Mouse (Mus musculus): ENCODE results near the gene Capn2. TPM values are rescaled to one million over a fixed set of nuclear protein-coding genes. Genes with fewer than 3 reads are reported as not detected.

The Capn2 gene
- polyA plus RNA-seq, 1 experiment = 132 TPM

GRCm38 (mm10) chr1:182452473-182452872 lies 64.9 kb downstream of the Capn2 start:
- Histone ChIP-seq H3K4me1 (ENCODE audit: control insufficient read depth, insufficient read depth, low read length) (no peaks in the 10 kb centered on the region), H3K4me3 (ENCODE audit: insufficient read depth, low read length) (no peak overlapping the region), H3K27ac (ENCODE audit: insufficient read depth, low read depth, low read length) (no peak overlapping the region)
- TF ChIP-seq CTCF (IDR thresholded peaks at IDR 0.05; ENCODE audit: low read depth, low read length) = no peak
- no peak for TF ChIP-seq POLR2A (IDR thresholded peaks at IDR 0.05; ENCODE audit: borderline replicate concordance, low read depth, low read length)

- H3K4me1 ChIP-seq (ENCODE audit: control insufficient read depth, insufficient read depth, low read length) = no peaks in the 10 kb centered on the region
- H3K27ac ChIP-seq (ENCODE audit: insufficient read depth, low read depth, low read length) = no peak overlapping the region
- TF ChIP-seq CTCF (IDR thresholded peaks at IDR 0.05; ENCODE audit: low read depth, low read length) = no peak
- TF ChIP-seq POLR2A (IDR thresholded peaks at IDR 0.05; ENCODE audit: borderline replicate concordance, low read depth, low read length) = no peak
- H3K4me3 ChIP-seq (ENCODE audit: insufficient read depth, low read length) = no peak overlapping the region
Measured at GRCm38 (mm10) chr1:182448276-182449035, 69.0 kb downstream of the Capn2 start.

DNA sequence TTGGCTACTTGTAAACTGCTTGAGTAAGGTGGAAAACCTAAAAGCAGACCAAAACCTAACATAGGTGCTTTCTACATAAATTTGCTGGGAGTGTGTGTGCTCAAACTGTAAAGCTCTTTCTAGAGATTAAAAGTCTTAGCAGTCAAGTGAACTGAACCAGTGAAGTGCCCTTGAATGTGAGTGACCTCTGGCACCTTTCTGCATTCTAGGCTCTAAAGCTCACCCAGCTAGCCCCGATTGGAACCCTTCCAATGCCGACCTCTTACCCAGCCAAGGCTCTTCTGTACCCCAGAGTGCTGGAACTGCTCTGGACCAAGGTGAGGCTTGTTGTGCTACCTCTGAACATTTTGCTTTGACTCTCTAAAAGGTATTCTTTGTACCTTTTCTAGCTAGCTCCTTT lies 73.3 kb downstream of the Capn2 start:
- no peak overlapping the region for H3K4me3 ChIP-seq (ENCODE audit: insufficient read depth, low read length)
- no peak overlapping the region for H3K27ac ChIP-seq (ENCODE audit: insufficient read depth, low read depth, low read length)
- TF ChIP-seq CTCF (IDR thresholded peaks at IDR 0.05; ENCODE audit: low read depth, low read length) (no peak), POLR2A (IDR thresholded peaks at IDR 0.05; ENCODE audit: borderline replicate concordance, low read depth, low read length) (no peak)
- no peaks in the 10 kb centered on the region for H3K4me1 ChIP-seq (ENCODE audit: control insufficient read depth, insufficient read depth, low read length)

- TF ChIP-seq CTCF (IDR thresholded peaks at IDR 0.05; ENCODE audit: low read depth, low read length) = no peak
- no peak for TF ChIP-seq POLR2A (IDR thresholded peaks at IDR 0.05; ENCODE audit: borderline replicate concordance, low read depth, low read length)
- Histone ChIP-seq H3K4me1 (ENCODE audit: control insufficient read depth, insufficient read depth, low read length) (no peaks in the 10 kb centered on the region), H3K4me3 (ENCODE audit: insufficient read depth, low read length) (no peak overlapping the region), H3K27ac (ENCODE audit: insufficient read depth, low read depth, low read length) (no peak overlapping the region)
Measured at GRCm38 (mm10) chr1:182441791-182442473, 75.5 kb downstream of the Capn2 start.

- H3K4me1 ChIP-seq (ENCODE audit: control insufficient read depth, insufficient read depth, low read length) = no peaks in the 10 kb centered on the region
- TF ChIP-seq POLR2A (IDR thresholded peaks at IDR 0.05; ENCODE audit: borderline replicate concordance, low read depth, low read length) (no peak), CTCF (IDR thresholded peaks at IDR 0.05; ENCODE audit: low read depth, low read length) (no peak)
- no peak overlapping the region for H3K27ac ChIP-seq (ENCODE audit: insufficient read depth, low read depth, low read length)
Measured at GRCm38 (mm10) chr1:182439546-182440222, 77.7 kb downstream of the Capn2 start.

DNA sequence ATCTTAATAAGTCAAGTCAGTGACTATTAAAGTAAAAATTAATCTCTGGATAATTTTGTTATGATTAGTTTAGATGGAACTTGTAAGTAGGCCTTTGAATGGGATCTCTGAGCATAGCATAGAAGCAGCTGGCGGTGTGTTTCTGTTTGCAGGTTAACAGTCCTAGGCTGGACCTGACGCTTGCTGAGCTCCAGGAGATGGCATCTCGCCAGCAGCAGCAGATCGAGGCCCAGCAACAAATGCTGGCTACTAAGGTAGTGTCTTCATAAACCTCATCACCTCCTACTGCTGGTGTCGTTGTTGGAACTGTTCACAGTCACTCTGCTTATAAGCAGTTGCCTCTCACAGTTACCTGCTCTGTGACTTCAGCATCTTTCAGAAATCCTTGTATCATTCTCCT lies 80.7 kb downstream of the Capn2 start:
- Histone ChIP-seq H3K4me3 (ENCODE audit: insufficient read depth, low read length) (no peak overlapping the region), H3K27ac (ENCODE audit: insufficient read depth, low read depth, low read length) (no peak overlapping the region), H3K4me1 (ENCODE audit: control insufficient read depth, insufficient read depth, low read length) (no peaks in the 10 kb centered on the region)
- TF ChIP-seq POLR2A (IDR thresholded peaks at IDR 0.05; ENCODE audit: borderline replicate concordance, low read depth, low read length) (no peak), CTCF (IDR thresholded peaks at IDR 0.05; ENCODE audit: low read depth, low read length) (no peak)

More at GRCm38 (mm10) chr1:182439546-182440222, 77.7 kb downstream of the Capn2 start:
- H3K4me3 ChIP-seq (ENCODE audit: insufficient read depth, low read length) = no peak overlapping the region

DNA sequence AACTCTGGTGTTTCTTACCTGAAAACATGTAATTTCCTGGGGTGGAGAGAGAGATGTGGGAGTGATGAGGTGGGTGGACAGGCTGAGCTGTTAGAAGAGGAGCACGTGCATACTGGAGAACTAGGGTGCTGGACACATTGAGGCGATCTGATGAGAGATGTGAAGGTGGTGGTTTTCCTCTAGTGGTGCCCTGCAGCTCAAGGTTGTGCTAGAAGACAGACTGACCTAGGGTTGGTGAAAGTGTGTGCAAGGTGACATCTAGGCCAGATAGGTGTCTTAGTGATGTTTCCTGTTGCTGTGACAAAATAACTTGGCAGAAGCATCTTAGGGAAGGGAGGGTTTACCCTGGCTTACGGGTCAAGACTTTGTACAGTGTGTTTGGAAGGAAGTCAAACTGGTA lies 85.3 kb downstream of the Capn2 start:
- no peak for TF ChIP-seq POLR2A (IDR thresholded peaks at IDR 0.05; ENCODE audit: borderline replicate concordance, low read depth, low read length)
- no peak for TF ChIP-seq CTCF (IDR thresholded peaks at IDR 0.05; ENCODE audit: low read depth, low read length)
- H3K4me3 ChIP-seq (ENCODE audit: insufficient read depth, low read length) = no peak overlapping the region
- no peak overlapping the region for H3K27ac ChIP-seq (ENCODE audit: insufficient read depth, low read depth, low read length)
- H3K4me1 ChIP-seq (ENCODE audit: control insufficient read depth, insufficient read depth, low read length) = no peaks in the 10 kb centered on the region

GRCm38 (mm10) chr1:182430676-182431075 lies 86.7 kb downstream of the Capn2 start:
- no peaks in the 10 kb centered on the region for H3K4me1 ChIP-seq (ENCODE audit: control insufficient read depth, insufficient read depth, low read length)
- H3K27ac ChIP-seq (ENCODE audit: insufficient read depth, low read depth, low read length) = no peak overlapping the region
- TF ChIP-seq CTCF (IDR thresholded peaks at IDR 0.05; ENCODE audit: low read depth, low read length) = no peak
- no peak for TF ChIP-seq POLR2A (IDR thresholded peaks at IDR 0.05; ENCODE audit: borderline replicate concordance, low read depth, low read length)
- no peak overlapping the region for H3K4me3 ChIP-seq (ENCODE audit: insufficient read depth, low read length)

- H3K4me1 ChIP-seq (ENCODE audit: control insufficient read depth, insufficient read depth, low read length) = peaks cover 2% of the 10 kb centered on the region; the same call in 1 of the 2 replicates
- H3K4me3 ChIP-seq (ENCODE audit: insufficient read depth, low read length) = no peak overlapping the region
Measured at GRCm38 (mm10) chr1:182429826-182430225, 87.6 kb downstream of the Capn2 start.

More at GRCm38 (mm10) chr1:182429826-182430225, 87.6 kb downstream of the Capn2 start:
- H3K27ac ChIP-seq (ENCODE audit: insufficient read depth, low read depth, low read length) = no peak overlapping the region
- TF ChIP-seq CTCF (IDR thresholded peaks at IDR 0.05; ENCODE audit: low read depth, low read length) (no peak), POLR2A (IDR thresholded peaks at IDR 0.05; ENCODE audit: borderline replicate concordance, low read depth, low read length) (no peak)

All from bone marrow macrophage, adult 2 months (primary cell).